Mouse (Mus musculus) gastrocnemius, postnatal 4 days (tissue): Measurements from ENCODE around the gene Saa1. TPM values are rescaled to one million over a fixed set of nuclear protein-coding genes. Genes with fewer than 3 reads are reported as not detected.

Source experiments
- DNase-seq, 2 experiments: peaks; one replicate each; pipeline ENCODE4 v3.0.0; 2021 to 2022; ENCODE audit warnings: low spot score in 2 of 2, mixed read lengths in 2 of 2
- total RNA-seq, 2 experiments: library from RNA; stranded (reverse); gene quantifications; 2 replicates each; pipeline ENCODE4 v1.2.3; 2021

Saa1 gene
- total RNA-seq, 2 experiments from 2014 or later: not detected

- no peak for DNase-seq
Observed at GRCm38 (mm10) chr7:46718591-46719270, 24.0 kb downstream of the Saa1 start.

- no peak for DNase-seq
Observed at GRCm38 (mm10) chr7:46716897-46717296, 25.9 kb downstream of the Saa1 start.

GRCm38 (mm10) chr7:46715600-46715999, 27.2 kb downstream of the Saa1 start, which contains the start of gene Saa3:
TSS of gene Saa3 (minus strand) at chr7:46715700.
- DNase-seq: no peak

- peak; percentile 46 to 51 for DNase-seq
Observed at GRCm38 (mm10) chr7:46714518-46714917, 28.3 kb downstream of the Saa1 start.

GRCm38 (mm10) chr7:46712250-46712649, 30.5 kb downstream of the Saa1 start:
- no peak for DNase-seq

GRCm38 (mm10) chr7:46710390-46710844, 32.4 kb downstream of the Saa1 start, which contains the start of gene Saal1:
TSS of gene Saal1 (minus strand) at chr7:46710680.
- DNase-seq: peak; percentile 77 to 88

GRCm38 (mm10) chr7:46700521-46701025, 42.2 kb downstream of the Saa1 start:
- DNase-seq: no peak

GRCm38 (mm10) chr7:46696754-46697153, 46.0 kb downstream of the Saa1 start:
- DNase-seq: no peak

Other genes with a start within 250 kb of the Saa1 start
- 10 to 100 TPM in 1 of 2 experiments, 1 to 10 TPM in 1; 8.7 to 10.6 TPM for gene Sergef, start 103.2 kb downstream of the Saa1 start, total RNA-seq
- under 1 TPM; 0.21 to 0.49 TPM for gene Tph1, start 70.4 kb downstream of the Saa1 start, total RNA-seq
- gene Saal1, start 32.3 kb downstream of the Saa1 start, total RNA-seq: 10 to 100 TPM; 10.3 to 10.9 TPM
- under 1 TPM; 0.31 to 0.59 TPM for gene Saa3, start 27.3 kb downstream of the Saa1 start, total RNA-seq
- gene Saa4, start 10.4 kb downstream of the Saa1 start, total RNA-seq: under 1 TPM in 1 of 2 experiments, not detected in 1; 0.16 TPM
- gene Saa2, start 8.8 kb upstream of the Saa1 start, total RNA-seq: not detected
- gene Hps5, start 53.1 kb upstream of the Saa1 start, total RNA-seq: 10 to 100 TPM; 14.8 to 18.4 TPM
- gene Gtf2h1, start 53.1 kb upstream of the Saa1 start, total RNA-seq: 10 to 100 TPM; 31.0 to 40.2 TPM
- 1,000 to 10,000 TPM; 1,563 to 1,575 TPM for gene Ldha, start 98.5 kb upstream of the Saa1 start, total RNA-seq
- not detected for gene Ldhc, start 118.2 kb upstream of the Saa1 start, total RNA-seq
- gene Tsg101, start 177.0 kb upstream of the Saa1 start, total RNA-seq: 10 to 100 TPM; 67.3 to 72.0 TPM
- 10 to 100 TPM; 11.3 to 13.0 TPM for gene Uevld, start 215.5 kb upstream of the Saa1 start, total RNA-seq
- not detected for gene Gm9999, start 240.6 kb upstream of the Saa1 start, total RNA-seq